ENCODE assay signal across 8 mouse cellular contexts in the genomic region with DNA sequence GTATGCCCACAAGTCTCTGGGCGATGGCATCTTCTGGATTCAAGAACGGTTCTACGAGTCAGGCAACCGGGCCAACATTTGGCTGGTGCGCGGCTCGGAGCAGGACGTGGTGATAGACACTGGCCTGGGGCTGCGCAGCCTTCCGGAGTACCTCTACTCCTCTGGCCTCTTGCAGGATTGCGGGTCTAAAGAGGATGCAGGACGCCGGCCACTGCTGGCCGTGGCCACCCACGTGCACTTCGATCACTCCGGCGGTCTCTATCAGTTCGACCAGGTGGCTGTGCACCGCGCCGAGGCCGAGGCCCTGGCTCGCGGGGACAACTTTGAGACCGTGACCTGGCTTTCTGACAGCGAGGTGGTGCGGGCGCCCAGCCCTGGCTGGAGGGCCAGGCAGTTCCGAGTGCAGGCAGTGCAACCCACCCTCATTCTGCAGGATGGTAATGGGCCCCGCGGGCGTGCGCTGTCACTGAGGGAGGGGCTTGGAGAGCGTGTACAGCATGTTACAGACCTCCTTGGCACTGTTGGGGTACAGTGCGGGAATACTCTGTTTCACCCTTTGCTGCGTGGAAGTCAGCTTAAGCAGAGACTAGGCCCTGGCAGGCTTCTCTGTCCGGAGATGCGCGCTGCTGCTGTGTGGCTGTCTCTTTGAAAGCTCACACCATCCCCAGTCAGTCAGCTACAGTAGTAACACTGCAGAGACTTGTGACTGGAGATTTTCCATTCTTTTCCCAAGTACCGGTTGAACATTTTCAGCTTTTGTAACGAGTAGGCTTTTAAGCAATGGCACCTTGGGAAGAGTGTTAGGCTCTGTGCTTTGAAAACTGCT. TPM values are rescaled to one million over a fixed set of nuclear protein-coding genes. Genes with fewer than 3 reads are reported as not detected.
DNase-seq lines count a peak whose midpoint lies in the region; ATAC-seq and TF ChIP-seq lines count a peak whose summit lies in the region.

No protein-coding gene starts in this region.

- peak overlapping the region; percentile 81 for H3K27ac ChIP-seq in lung, embryonic 14.5 days (ENCODE audit: low read depth)
- H3K27ac ChIP-seq in hindbrain, embryonic 10.5 days: peak overlapping the region; percentile 86
- H3K27ac ChIP-seq in limb, embryonic 11.5 days (replicated peaks; ENCODE audit: low read depth, low read length): no peak overlapping the region; the same call in 1 of the 2 replicates
- H3K27ac ChIP-seq in neural tube, embryonic 12.5 days: peak overlapping the region; percentile 65; the same call in 1 of the 2 replicates

- no peaks in the 10 kb centered on the region for H3K27me3 ChIP-seq in lung, embryonic 14.5 days (ENCODE audit: insufficient read depth, low read length)
- no peaks in the 10 kb centered on the region for H3K27me3 ChIP-seq in erythroblast, embryonic 14.5 days (ENCODE audit: control insufficient read depth)
- 0 out of 2 replicates have a peak, but pooled peaks cover 6% of the 10 kb centered on the region for H3K27me3 ChIP-seq in hindbrain, embryonic 10.5 days (ENCODE audit: insufficient read depth, poor library complexity, severe bottlenecking)
- no peaks in the 10 kb centered on the region for H3K27me3 ChIP-seq in limb, embryonic 11.5 days (ENCODE audit: control insufficient read depth, insufficient read depth, low read length)
- no peaks in the 10 kb centered on the region for H3K27me3 ChIP-seq in neural tube, embryonic 12.5 days (replicated peaks)

- peak overlapping the region; percentile 55 for H3K9ac ChIP-seq in lung, embryonic 14.5 days
- H3K9ac ChIP-seq in limb, embryonic 11.5 days (ENCODE audit: low read length): peak overlapping the region; percentile 63
- peak overlapping the region; percentile 65 for H3K9ac ChIP-seq in neural tube, embryonic 12.5 days

- TF ChIP-seq CTCF in lung, embryonic 14.5 days (IDR thresholded peaks at IDR 0.05; ENCODE audit: low read depth): no peak

- peak overlapping the region; percentile 100 for H3K4me2 ChIP-seq in lung, embryonic 14.5 days
- H3K4me2 ChIP-seq in limb, embryonic 11.5 days (ENCODE audit: low read depth, severe bottlenecking): peak overlapping the region; percentile 90
- peak overlapping the region; percentile 98 for H3K4me2 ChIP-seq in neural tube, embryonic 12.5 days (replicated peaks)

- peak; percentile 18; the same call in 1 of the 2 replicates for ATAC-seq in lung, embryonic 14.5 days (ENCODE audit: insufficient read depth)
- peak; percentile 61 for ATAC-seq in limb, embryonic 11.5 days (ENCODE audit: insufficient number of reproducible peaks, low FRiP score, low TSS enrichment, low read depth)
- peak; percentile 69 for ATAC-seq in neural tube, embryonic 12.5 days (ENCODE audit: low FRiP score, low read depth)

- H3K9me3 ChIP-seq in lung, embryonic 14.5 days (ENCODE audit: low read depth, low read length): no peaks in the 10 kb centered on the region
- no peaks in the 10 kb centered on the region for H3K9me3 ChIP-seq in erythroblast, embryonic 14.5 days (ENCODE audit: control insufficient read depth, low read length)
- H3K9me3 ChIP-seq in hindbrain, embryonic 10.5 days: no peaks in the 10 kb centered on the region
- no peaks in the 10 kb centered on the region for H3K9me3 ChIP-seq in limb, embryonic 11.5 days (ENCODE audit: control insufficient read depth, low read length)
- H3K9me3 ChIP-seq in neural tube, embryonic 12.5 days: no peaks in the 10 kb centered on the region

- under 1% methylated on average over 42 of the region's 42 CpGs for WGBS in lung, embryonic 14.5 days
- under 1% methylated on average over 42 of the region's 42 CpGs for WGBS in hindbrain, embryonic 10.5 days
- WGBS in limb, embryonic 11.5 days: under 1% methylated on average over 42 of the region's 42 CpGs
- 1% methylated on average over 42 of the region's 42 CpGs for WGBS in neural tube, embryonic 12.5 days

- peak; percentile 26 for DNase-seq in lung, embryonic 14.5 days
- no peak for DNase-seq in lung, adult 18-20 months
- DNase-seq in R1 (ENCODE audit: low read depth, low spot score): peak; percentile 52
- DNase-seq in hindbrain, embryonic 10.5 days (ENCODE audit: low spot score): no peak
- DNase-seq in limb, embryonic 11.5 days (ENCODE audit: low spot score): no peak
- no peak for DNase-seq in urinary bladder, adult 18-20 months (ENCODE audit: low spot score in 2 of 2)

- peaks cover 7% of the 10 kb centered on the region; the same call in 1 of the 2 replicates for H3K4me1 ChIP-seq in lung, embryonic 14.5 days (ENCODE audit: insufficient read depth)
- H3K4me1 ChIP-seq in erythroblast, embryonic 14.5 days (ENCODE audit: control insufficient read depth): peaks cover 51% of the 10 kb centered on the region
- H3K4me1 ChIP-seq in hindbrain, embryonic 10.5 days (replicated peaks): peaks cover 32% of the 10 kb centered on the region
- no peaks in the 10 kb centered on the region for H3K4me1 ChIP-seq in limb, embryonic 11.5 days (ENCODE audit: control insufficient read depth, insufficient read depth, low read length)
- H3K4me1 ChIP-seq in neural tube, embryonic 12.5 days: peaks cover 10% of the 10 kb centered on the region

- H3K36me3 ChIP-seq in lung, embryonic 14.5 days (ENCODE audit: insufficient read depth): no peaks in the 10 kb centered on the region
- peaks cover 4% of the 10 kb centered on the region for H3K36me3 ChIP-seq in erythroblast, embryonic 14.5 days (ENCODE audit: control insufficient read depth)
- H3K36me3 ChIP-seq in hindbrain, embryonic 10.5 days: no peaks in the 10 kb centered on the region
- no peaks in the 10 kb centered on the region for H3K36me3 ChIP-seq in limb, embryonic 11.5 days (ENCODE audit: control insufficient read depth, insufficient read depth, low read length)
- no peaks in the 10 kb centered on the region for H3K36me3 ChIP-seq in neural tube, embryonic 12.5 days

- H3K4me3 ChIP-seq in lung, embryonic 14.5 days (ENCODE audit: low read depth, low read length): peak overlapping the region; percentile 73
- peak overlapping the region; percentile 89 for H3K4me3 ChIP-seq in erythroblast, embryonic 14.5 days (replicated peaks)
- peak overlapping the region; percentile 80 for H3K4me3 ChIP-seq in hindbrain, embryonic 10.5 days
- H3K4me3 ChIP-seq in limb, embryonic 11.5 days (ENCODE audit: low read depth, low read length): peak overlapping the region; percentile 54
- peak overlapping the region; percentile 79 for H3K4me3 ChIP-seq in neural tube, embryonic 12.5 days

RNA-seq across cellular contexts. Expression of gene Mblac2, which starts 0.6 kb away (rescaled TPM):
- 5.3 and 5.7 TPM in 2 replicates for polyA plus RNA-seq in lung, embryonic 14.5 days (2014; fragmentation: Nextera tagmentation; extraction: Ambion mirVana)
- 0.01 TPM in 1 of 2 replicates, not detected in the other for polyA plus RNA-seq in erythroblast, embryonic 14.5 days (2012)
- polyA plus RNA-seq in hindbrain, embryonic 10.5 days (2016; fragmentation: Nextera tagmentation; extraction: Ambion mirVana): 4.9 and 5.9 TPM in 2 replicates
- 3.4 and 4.7 TPM in 2 replicates for polyA plus RNA-seq in limb, embryonic 11.5 days (2014; fragmentation: Nextera tagmentation; extraction: Ambion mirVana)
- 15.2 and 17.8 TPM in 2 replicates for polyA plus RNA-seq in neural tube, embryonic 12.5 days (2016; fragmentation: Nextera tagmentation; extraction: Ambion mirVana)

RNA-seq across cellular contexts. Expression of gene Polr3g, which starts 0.9 kb away (rescaled TPM):
- 13.6 and 15.1 TPM in 2 replicates for polyA plus RNA-seq in lung, embryonic 14.5 days (2014; fragmentation: Nextera tagmentation; extraction: Ambion mirVana)
- polyA plus RNA-seq in erythroblast, embryonic 14.5 days (2012): 0.05 and 0.09 TPM in 2 replicates
- 13.3 and 20.0 TPM in 2 replicates for polyA plus RNA-seq in hindbrain, embryonic 10.5 days (2016; fragmentation: Nextera tagmentation; extraction: Ambion mirVana)
- polyA plus RNA-seq in limb, embryonic 11.5 days (2014; fragmentation: Nextera tagmentation; extraction: Ambion mirVana): 16.1 and 16.5 TPM in 2 replicates
- polyA plus RNA-seq in neural tube, embryonic 12.5 days (2016; fragmentation: Nextera tagmentation; extraction: Ambion mirVana): 11.3 and 11.4 TPM in 2 replicates

RNA-seq across cellular contexts. Expression of gene Lysmd3, which starts 54.3 kb away (rescaled TPM):
- polyA plus RNA-seq in lung, embryonic 14.5 days (2014; fragmentation: Nextera tagmentation; extraction: Ambion mirVana): 29.4 and 32.0 TPM in 2 replicates
- polyA plus RNA-seq in erythroblast, embryonic 14.5 days (2012): 0.17 and 0.46 TPM in 2 replicates
- polyA plus RNA-seq in hindbrain, embryonic 10.5 days (2016; fragmentation: Nextera tagmentation; extraction: Ambion mirVana): 23.1 and 25.9 TPM in 2 replicates
- polyA plus RNA-seq in limb, embryonic 11.5 days (2014; fragmentation: Nextera tagmentation; extraction: Ambion mirVana): 23.5 and 27.7 TPM in 2 replicates
- polyA plus RNA-seq in neural tube, embryonic 12.5 days (2016; fragmentation: Nextera tagmentation; extraction: Ambion mirVana): 23.2 and 26.6 TPM in 2 replicates

Comparison
In these comparisons a context has a peak if more than half of its experiments do, and no peak if none do; other contexts are left out.
1. DNase-seq: peak in lung, embryonic 14.5 days (single experiment) and R1 (single experiment); none in lung, adult 18-20 months (0 of 2), hindbrain, embryonic 10.5 days (single experiment), limb, embryonic 11.5 days (single experiment) and urinary bladder, adult 18-20 months (0 of 2).
2. ATAC-seq: peak in every context shown above with its lines; median percentile 69 in neural tube, embryonic 12.5 days; 61 in limb, embryonic 11.5 days; 18 in lung, embryonic 14.5 days.
3. RNA of gene Polr3g, which starts 0.9 kb away (polyA plus RNA-seq): 16.1 to 16.5 TPM in limb, embryonic 11.5 days, 13.6 to 15.1 TPM in lung, embryonic 14.5 days, 13.3 to 20.0 TPM in hindbrain, embryonic 10.5 days and 11.3 to 11.4 TPM in neural tube, embryonic 12.5 days; 0.05 to 0.09 TPM in erythroblast, embryonic 14.5 days; every median in the first group is over 10 times any median in the second.
4. RNA of gene Lysmd3, which starts 54.3 kb away (polyA plus RNA-seq): 29.4 to 32.0 TPM in lung, embryonic 14.5 days, 23.5 to 27.7 TPM in limb, embryonic 11.5 days, 23.2 to 26.6 TPM in neural tube, embryonic 12.5 days and 23.1 to 25.9 TPM in hindbrain, embryonic 10.5 days; 0.17 to 0.46 TPM in erythroblast, embryonic 14.5 days; every median in the first group is over 10 times any median in the second.
5. Peak in every context shown above with its lines, with median percentiles within 50 percentile points of each other: H3K4me2 ChIP-seq, H3K4me3 ChIP-seq and H3K9ac ChIP-seq.